Mouse (Mus musculus): Measurements from ENCODE around the gene Nacc1.
"Not testable (repeated sequence)": the region's sequence is repeated elsewhere in the genome, so short reads cannot be mapped to it uniquely, and the experiment has no call there.

The Nacc1 gene

GRCm38 (mm10) chr8:84641578-84642361 lies 45.9 kb downstream of the Nacc1 start:
- DNase-seq (ENCODE audit: low read depth in 2 of 2, low spot score in 2 of 2) = no peak

- DNase-seq (ENCODE audit: low read depth in 2 of 2, low spot score in 2 of 2) = no peak
Measured at GRCm38 (mm10) chr8:84640617-84641294, 46.9 kb downstream of the Nacc1 start.

GRCm38 (mm10) chr8:84640010-84640588 lies 47.6 kb downstream of the Nacc1 start:
- DNase-seq (ENCODE audit: low read depth in 2 of 2, low spot score in 2 of 2) = no peak

- peak; percentile 89 to 91 for DNase-seq (ENCODE audit: low read depth in 2 of 2, low spot score in 2 of 2)
Measured at GRCm38 (mm10) chr8:84639162-84640009, 48.3 kb downstream of the Nacc1 start.

GRCm38 (mm10) chr8:84638555-84639161 lies 49.0 kb downstream of the Nacc1 start:
- no peak for DNase-seq (ENCODE audit: low read depth in 2 of 2, low spot score in 2 of 2)

GRCm38 (mm10) chr8:84637946-84638554 lies 49.6 kb downstream of the Nacc1 start:
- no peak for DNase-seq (ENCODE audit: low read depth in 2 of 2, low spot score in 2 of 2)

GRCm38 (mm10) chr8:84636051-84636691 lies 51.5 kb downstream of the Nacc1 start:
- no peak for DNase-seq (ENCODE audit: low read depth in 2 of 2, low spot score in 2 of 2)

GRCm38 (mm10) chr8:84635397-84636050 lies 52.1 kb downstream of the Nacc1 start:
- DNase-seq (ENCODE audit: low read depth in 2 of 2, low spot score in 2 of 2) = no peak

- no peak for DNase-seq (ENCODE audit: low read depth in 2 of 2, low spot score in 2 of 2)
Measured at GRCm38 (mm10) chr8:84634849-84635304, 52.8 kb downstream of the Nacc1 start.

- no peak for DNase-seq (ENCODE audit: low read depth in 2 of 2, low spot score in 2 of 2)
Measured at GRCm38 (mm10) chr8:84633841-84634584, 53.6 kb downstream of the Nacc1 start.

GRCm38 (mm10) chr8:84631813-84632212 lies 55.8 kb downstream of the Nacc1 start:
- DNase-seq (ENCODE audit: low read depth in 2 of 2, low spot score in 2 of 2) = no peak

- DNase-seq (ENCODE audit: low read depth in 2 of 2, low spot score in 2 of 2) = no peak
Measured at GRCm38 (mm10) chr8:84630145-84630544, 57.5 kb downstream of the Nacc1 start.

- DNase-seq (ENCODE audit: low read depth in 2 of 2, low spot score in 2 of 2) = no peak
Measured at GRCm38 (mm10) chr8:84629586-84629985, 58.1 kb downstream of the Nacc1 start.

- DNase-seq (ENCODE audit: low read depth in 2 of 2, low spot score in 2 of 2) = not testable (repeated sequence)
Measured at GRCm38 (mm10) chr8:84623425-84623824, 64.2 kb downstream of the Nacc1 start.

GRCm38 (mm10) chr8:84621102-84621625 lies 66.5 kb downstream of the Nacc1 start:
- DNase-seq (ENCODE audit: low read depth in 2 of 2, low spot score in 2 of 2) = no peak
